Mouse (Mus musculus): ENCODE results near the gene Gpm6a.

DNA sequence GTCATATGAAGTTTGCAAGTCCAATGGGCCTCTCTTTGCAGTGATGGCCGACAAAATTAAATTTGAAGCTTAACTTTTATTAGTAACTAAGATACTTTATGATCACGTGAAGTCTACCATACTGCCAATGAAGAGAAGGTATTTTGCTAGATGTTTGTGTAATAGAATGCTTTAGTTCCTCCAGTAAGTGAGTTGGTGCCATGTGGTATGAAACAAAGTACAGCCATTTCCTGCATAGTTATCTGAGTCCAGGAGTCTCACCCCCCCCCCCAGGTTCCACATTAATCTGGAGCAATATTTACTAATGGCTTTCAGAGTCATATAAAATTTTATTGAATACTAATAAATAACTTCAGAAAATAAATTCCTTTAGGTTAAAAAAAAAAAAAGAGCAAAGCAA, 73.7 kb downstream of the Gpm6a start:
- TF ChIP-seq CTCF (IDR thresholded peaks at IDR 0.05; ENCODE audit: borderline replicate concordance, control insufficient read depth, extremely low read depth, insufficient read depth, low read length, poor library complexity) (no peak), POLR2A (IDR thresholded peaks at IDR 0.05; ENCODE audit: control insufficient read depth, extremely low read depth, insufficient read depth, low read length, poor library complexity) (no peak)

Measured in thymus, adult 2 months (tissue).